Mouse (Mus musculus) retina, postnatal 1 day (tissue): ENCODE results near the gene Esam.

Source experiments
- DNase-seq: peaks from one replicate; pipeline ENCODE4 v3.0.0-alpha.2; 2012

Esam gene

DNA sequence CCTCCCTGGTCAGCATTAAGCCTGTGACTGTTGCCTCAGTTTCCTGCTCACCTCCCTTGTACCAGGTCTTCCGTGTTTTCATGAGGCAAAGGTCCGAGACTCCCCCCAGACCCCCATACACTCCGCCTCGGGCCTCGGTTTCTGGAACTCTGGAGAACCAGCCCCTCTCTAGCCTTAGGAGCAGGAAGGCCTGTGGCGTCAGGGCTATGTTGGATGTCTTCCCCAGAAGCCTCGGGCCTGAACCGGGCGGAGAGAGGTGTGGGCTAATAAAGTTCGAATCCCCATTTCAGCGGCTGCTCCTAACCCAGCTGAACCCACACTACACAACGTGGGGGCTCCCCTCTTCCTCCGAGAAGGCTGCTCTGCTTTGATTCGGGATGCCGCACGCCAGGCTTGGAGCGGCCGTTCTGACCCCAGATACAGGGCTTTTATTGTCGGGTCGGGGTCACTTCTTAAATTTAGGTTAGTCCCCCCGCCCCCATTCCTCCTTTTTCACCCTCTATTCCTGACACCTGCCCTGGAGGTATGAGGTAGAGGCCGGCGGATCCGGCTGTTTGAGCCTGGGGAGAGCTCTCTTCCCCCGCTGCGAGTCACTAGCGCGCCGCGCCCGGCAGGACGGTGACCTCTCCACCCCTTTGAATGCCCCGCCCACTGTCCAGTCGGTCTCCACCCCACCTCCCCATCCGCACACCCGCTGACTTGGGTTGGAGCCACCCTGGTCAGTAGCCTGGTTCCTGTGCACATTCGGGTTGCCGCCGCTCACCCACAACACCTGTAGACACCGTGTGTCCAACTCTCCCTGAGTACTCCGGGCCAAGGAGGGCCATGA, at the start of gene Esam:
Esam (plus strand) TSS at position 683 of the 829 bp plus-strand sequence.
- DNase-seq, result peak; percentile 24

DNA sequence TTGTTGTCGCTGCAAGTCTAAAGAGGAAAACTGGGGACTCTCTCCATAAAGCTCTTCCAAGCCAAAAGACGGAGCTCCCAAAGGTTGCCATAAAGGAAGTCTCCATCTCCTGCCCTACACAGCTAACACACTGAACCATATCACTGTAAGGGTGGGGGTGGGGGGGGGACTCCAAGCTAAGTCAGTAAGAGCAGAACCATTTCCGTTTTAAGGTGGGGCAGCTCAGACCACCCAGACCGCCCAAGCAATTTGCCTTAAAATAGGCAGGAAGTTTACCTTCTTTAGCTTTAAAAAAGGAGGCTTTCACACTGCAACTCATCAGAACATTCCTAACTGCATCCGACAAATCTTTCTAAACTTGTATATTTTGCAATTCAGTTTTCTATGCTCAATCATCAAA, 42.7 kb upstream of the Esam start:
- DNase-seq, result no peak

DNA sequence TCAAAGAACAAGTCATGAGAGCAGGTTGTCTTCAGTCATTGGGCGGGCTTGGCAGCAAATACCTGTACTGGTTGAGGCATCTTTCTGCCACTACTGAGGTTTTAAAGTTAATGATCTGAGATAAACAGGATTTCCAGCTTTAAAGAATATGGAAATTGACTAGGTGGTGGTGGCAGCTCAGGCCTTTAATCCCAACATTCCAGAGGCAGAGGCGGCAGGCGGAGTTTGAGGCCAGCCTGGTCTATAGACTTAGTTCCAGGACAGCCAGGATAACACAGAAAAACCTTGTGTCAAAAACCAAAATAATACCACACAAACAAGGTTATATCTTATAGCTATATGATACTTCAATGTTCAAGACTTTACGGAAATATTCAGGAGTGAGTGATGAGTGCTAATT, 39.8 kb upstream of the Esam start:
- DNase-seq, result no peak

DNA sequence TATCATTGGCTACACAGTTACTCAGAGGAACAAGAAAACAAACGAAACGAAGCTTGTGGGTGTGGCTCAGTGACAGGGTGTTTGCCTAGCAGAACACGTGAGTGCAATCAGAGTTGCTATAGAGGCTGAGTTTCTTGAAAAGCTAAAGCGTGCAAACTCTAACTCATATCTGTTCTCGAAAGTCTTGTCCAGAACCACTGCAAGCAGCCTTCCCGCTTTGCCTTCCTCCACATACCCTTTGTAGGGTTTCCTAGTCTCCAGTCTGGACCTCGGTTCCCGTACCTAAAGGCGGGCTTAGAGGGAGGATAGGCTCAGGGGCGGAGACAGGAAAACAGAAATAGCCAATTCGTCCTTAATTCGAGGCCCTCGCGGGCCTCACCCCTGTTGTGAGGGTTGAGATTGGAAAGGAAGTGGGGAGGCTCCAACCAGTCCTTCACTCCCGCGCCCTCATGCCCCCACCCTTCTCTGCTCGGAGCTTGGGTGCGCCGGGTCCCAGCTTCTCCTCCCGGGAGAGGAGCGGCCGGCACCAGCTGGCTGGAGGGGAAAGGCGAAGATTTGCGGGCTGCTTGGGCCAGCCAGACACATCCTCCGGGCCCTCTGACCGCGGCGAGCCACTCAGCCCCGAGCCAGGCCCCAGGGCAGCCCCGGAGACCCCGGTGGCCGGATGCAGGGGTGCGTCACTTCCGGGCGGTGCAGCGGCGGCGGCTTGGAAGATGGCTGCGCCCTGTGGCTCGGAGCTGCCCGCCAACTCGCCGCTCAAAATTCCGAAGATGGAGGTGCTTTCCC, 39.1 kb upstream of the Esam start, which contains the start of gene Msantd2:
Msantd2 (plus strand) TSS at position 709 of the 786 bp plus-strand sequence.
- DNase-seq, result peak; percentile 92

DNA sequence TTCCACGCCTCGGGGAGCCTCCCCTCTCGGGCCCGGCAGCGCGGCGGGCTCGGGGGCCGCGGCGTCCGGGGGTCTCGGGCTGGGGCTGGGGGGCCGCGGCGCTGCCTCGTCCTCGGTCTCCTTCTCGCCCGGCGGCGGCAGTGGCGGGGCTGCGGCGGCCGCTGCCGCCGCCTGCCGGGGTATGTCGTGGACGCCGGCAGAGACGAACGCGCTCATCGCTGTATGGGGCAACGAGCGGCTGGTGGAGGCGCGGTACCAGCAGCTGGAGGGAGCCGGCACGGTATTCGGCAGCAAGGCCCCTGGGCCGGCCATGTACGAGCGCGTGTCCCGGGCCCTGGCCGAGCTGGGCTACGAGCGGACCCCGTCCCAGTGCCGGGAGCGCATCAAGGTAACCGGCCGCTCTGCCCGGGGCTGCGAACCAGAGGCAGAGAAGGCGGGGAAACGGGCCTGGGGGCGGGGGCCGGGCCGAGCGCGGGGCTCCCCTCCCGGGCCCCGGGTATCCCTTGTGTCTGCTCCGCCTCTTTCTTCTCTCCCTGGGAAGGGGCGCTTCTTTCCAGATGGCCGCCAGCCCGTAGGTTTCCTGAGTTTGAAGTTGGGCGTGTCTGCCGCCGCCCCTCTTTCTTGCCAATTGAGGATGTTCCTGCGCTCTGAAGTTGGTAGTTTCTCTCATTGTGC, 38.3 kb upstream of the Esam start:
- peak; percentile 67 for DNase-seq

DNA sequence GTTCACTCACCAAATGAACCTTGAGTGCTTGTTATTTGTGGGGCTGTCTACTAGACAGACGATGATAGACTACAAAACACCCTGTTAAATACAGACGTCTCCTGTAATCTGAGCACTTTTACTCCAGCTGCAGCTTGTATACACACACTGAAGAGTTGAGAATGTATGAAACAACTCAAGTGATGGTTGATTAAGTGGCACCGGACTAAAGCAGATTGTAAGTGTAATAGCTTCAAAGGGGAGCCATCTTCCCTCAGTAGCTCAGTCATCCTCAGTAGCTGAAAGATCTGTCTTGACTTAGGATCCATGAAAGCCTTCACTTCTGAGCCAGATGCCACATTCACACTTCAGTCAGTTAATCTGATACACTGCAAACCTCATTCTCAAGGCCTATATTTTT, 32.1 kb upstream of the Esam start:
- DNase-seq, result no peak

DNA sequence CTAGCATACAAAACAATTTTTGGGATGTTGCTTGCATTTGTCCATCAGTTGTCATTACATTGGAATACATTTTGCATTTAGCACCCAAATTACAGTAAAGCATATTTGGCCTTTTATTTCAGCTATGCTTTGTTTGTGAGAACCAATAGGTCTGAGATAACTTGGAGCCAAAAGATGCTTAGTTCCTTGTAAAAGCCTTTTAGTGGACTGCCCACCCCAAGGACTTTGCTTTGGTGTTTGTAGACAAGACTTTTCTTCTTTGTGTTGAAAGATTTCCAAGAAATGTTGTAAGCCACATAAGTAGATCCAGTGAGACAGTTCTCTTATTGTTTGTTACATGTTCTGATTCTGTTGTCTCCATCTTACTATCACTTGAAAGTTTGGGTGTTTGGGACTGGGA, 31.6 kb upstream of the Esam start:
- DNase-seq, result no peak

DNA sequence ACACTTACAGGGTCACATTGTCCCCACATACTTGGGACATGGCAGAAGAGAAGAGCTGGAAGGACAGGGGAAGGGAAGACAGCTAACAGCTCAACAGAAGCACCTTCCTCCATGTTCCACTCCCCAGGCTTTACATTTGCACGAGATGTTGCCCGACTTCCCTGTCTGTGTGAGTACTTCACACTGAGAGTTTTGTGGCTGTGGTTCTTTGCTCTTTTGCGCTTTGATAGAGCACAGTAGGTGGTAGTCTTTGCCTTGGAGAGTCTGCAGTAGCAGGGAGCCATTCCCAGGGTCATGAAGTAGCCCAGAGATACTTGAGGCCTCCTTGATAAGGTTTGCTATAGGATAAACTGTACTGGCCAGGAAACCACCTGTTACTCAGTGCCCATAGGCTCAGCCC, 27.7 kb upstream of the Esam start:
- no peak for DNase-seq

DNA sequence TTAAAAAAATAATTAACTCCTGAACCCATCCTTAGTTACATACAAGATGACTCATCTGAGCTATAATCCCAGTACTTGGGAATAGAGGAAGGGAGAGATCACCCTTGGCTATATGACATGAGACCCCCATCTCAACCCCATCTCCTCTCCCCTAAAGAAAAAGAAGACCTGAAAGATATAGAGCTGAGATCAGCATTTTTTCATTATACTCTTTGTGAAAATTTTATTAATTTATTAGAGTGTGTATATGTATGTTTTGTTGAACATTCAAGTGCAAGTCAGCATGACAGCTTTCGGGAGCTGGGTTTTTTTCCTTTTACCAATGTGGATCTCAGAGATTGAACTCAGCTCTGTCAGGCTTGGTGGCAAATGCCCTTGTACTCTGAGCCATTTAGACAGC, 26.7 kb upstream of the Esam start:
- no peak for DNase-seq

DNA sequence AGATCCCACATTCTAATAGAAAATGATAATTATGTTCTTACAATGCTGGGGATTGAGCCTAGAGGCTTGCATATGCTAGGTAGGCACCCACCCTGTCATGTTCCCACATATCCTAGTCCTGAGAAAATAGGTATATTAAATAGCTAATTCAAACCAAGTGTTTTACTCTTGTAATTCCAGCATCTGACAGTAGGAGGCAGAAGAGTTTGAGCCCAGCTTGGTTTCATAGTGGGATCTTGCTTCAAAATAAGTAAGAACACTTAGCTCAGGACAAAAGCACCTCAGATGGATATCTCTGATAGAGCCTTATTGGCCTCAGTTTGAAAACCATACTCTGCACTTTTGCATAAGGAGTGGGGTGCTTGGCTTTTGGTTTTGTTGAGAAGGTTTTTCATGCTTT, 23.5 kb upstream of the Esam start:
- no peak for DNase-seq

DNA sequence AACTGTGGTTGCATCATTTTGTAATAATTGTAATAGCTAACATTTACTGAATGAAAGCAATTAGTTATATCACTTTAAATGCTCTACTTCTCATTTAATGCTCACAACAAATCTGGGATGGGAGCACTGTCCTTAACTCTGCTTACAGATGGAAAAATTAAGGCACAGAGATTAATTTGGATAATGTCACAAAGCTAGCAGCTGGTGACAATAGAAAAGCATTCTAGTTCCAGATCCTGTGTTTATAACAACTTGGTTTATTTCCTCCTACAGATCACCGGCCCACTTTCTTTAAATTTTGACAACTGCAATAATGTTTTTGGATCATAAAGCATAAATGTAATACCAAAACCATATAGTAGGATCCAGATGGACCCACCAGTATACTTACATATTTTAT, 21.9 kb upstream of the Esam start:
- DNase-seq, result no peak

DNA sequence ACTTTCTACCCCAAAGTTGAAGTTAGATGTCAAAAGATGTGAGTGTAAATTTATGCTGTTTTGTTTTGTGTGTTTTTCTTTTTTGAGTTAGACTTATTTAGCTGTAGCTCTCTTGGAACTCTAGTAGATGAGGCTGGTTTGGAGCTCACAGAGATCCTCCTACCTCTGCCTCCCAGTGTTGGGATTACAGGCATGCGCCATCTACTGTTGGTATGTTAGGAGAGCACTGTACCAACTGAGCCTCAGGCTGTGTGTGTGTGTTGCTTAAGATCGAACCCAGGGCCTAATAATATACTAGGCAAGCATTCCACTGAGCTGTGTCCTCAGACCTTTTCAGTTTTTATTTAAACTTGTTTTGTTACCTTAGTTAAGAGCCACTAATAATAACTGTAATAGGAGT, 15.8 kb upstream of the Esam start:
- DNase-seq, result no peak

DNA sequence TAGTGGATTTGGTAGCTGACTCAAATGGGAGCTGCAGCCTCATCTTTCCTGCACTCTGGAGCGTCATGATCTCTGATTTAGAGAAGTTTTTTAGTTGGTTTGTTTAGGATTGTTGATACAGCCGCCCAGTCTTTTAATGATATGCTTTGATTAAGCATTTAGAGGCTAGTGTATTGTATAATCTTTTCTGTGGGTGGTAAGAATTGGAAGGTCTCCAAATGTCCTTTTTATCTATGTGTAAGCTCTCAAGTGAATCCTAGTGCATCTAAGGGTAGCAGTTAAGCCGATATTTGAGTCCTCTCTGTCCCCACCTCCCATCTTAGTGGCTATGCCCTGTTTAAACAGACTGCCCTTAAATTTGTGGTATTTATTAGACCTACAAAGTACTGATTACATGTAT, 13.4 kb upstream of the Esam start:
- no peak for DNase-seq

DNA sequence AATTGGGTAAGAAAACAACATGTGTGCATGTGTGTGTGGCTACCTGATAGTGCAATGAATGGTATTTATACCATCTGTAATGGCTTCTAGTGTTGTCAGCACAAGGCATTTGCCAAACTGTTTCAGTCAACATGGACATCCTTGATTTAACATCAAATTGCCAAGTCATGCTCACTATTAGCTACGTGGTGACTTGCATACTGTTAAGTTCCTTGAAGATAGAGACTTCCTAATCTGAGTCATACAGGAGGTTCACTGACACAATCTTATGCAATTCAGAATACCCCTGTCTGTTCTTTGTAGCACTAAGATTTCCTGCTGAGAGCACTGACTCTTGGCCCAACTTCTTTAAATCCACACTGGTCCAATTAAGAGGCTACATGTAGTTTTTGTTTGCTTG, 10.4 kb upstream of the Esam start:
- no peak for DNase-seq

DNA sequence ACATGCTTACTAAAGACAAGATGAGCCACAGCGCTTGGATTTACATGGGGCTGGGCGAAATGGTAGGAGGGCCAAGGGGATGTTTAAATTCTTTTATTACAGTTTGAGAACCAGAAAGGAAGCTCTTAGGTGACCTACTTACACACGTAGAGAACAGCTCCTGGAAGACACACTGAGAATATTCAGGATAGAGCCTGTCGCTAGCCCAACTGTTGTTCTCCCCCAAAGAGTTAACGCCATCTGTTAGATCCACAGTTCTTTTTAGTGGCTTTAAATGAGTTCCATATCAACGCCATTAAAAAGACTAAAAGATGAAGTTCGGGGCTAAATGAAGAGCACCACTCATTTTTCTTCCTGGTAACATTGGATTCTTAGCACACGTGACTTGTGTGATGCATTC, 8.9 kb upstream of the Esam start:
- no peak for DNase-seq

DNA sequence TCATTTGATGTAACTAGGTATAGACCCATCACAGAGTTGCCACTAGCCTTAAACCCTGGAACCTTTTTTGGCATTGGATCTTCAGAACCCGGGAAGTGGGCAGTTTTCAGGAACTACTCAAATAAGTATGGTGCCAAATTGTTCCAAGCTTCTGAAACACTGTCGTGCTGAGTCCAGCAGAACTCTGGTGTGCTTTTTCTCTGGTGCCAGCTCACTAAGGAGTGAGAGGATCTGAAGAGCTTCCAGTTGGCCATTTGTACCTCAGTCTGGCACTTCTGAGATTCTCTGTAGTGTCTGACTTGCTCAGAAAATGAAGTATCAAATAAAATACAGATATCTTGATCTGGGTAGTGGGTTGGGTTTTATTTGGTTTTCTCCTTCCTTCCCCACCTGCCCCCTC, 7.9 kb upstream of the Esam start:
- no peak for DNase-seq

DNA sequence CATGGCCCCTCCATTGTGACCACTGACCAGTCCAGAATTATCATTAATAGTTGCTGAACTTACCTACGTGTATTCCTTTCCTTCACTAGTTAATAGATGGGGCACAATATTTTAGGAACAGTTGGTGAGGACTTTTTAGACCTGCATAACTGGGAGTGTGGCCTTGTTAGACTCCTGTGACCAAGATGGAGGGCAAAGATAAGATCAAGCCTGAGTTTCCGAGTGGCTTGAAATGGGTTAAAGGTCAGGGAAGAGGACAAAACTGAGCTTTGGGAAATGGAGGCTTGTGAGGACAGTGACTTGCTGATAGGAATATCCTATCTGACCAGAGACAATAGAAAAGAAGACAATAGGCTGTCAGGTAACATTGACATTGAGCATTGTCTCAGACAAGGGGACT, 2.4 kb upstream of the Esam start:
- DNase-seq, result no peak

DNA sequence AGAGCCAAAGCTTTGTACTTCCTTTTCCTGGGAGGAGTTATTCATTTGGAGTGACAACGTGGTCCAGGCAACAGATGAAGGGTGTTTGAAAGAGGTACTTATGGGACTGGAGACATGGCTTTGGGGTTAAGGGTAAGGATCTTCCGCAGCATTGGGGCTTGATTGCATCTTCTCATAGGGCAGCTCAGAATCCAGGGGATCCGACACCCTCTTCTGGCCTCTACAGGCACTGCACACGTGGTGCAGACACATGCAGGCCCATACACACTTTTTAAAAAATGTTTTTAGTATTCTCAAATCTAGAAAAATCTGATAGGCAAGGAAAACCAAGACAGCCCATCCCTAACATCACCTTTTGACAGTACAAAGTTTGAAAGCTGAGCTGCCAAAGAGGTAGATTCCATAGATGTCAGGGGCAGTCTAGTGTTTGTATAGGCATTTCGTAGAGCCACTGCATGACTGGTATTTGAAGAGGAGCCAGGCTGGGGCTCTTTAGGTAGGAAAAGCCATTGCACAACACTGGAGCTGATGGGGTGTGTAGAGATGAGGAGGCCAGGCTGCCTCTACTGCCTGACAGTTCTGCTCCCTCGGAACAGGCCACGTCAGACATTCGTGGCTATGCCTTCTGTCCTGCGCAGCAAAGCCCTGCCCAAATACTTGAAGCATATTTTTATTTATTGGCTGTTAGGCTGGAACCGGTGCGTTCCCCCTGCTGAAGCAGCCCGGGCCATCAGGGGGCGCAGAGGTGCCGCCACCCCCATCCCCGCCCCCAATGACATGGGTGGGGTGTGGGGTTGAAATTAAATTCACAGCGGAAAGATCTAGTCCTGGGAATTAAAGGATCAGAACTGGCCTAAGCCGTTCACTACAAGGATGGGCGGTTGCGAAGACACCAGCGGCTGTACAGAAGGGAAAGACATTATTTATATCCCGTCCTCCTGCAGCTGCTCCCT, 1.2 kb upstream of the Esam start:
- DNase-seq, result peak; percentile 55

DNA sequence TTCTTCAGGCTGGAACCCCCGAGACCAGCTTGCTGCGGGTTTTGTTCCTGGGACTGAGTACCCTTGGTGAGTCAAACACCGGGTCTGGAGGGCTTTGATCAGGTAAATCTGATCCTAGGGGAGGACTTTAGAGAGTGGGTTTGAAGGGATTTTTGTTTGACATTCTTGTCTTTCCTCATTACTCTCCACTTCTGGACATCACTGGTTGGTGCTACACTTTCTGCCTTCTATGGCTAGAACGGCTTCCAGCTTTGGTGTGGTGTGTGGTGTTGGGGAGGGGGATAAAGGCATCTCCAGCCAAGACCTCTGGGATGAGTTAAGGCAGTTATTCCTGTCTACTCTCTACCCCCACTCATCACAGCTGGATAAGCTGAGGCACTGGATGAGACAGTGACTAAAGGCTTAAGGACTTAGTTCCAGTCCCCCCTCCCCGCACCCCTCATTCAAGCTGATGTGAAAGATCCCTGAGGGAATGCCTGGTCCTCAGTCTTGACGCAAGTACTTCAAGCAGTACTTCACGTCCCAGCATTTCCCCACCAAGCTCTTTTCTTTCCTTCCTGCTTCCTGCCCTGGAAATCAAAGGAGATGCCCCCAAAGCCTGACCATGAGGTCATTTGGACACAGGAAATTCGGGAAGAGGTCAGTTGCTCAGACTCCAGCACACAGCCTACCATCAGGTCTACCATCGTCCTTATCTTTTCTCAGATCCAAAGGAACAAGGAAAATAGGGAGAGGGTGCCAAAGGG, 520 bp downstream of the Esam start:
- no peak for DNase-seq

DNA sequence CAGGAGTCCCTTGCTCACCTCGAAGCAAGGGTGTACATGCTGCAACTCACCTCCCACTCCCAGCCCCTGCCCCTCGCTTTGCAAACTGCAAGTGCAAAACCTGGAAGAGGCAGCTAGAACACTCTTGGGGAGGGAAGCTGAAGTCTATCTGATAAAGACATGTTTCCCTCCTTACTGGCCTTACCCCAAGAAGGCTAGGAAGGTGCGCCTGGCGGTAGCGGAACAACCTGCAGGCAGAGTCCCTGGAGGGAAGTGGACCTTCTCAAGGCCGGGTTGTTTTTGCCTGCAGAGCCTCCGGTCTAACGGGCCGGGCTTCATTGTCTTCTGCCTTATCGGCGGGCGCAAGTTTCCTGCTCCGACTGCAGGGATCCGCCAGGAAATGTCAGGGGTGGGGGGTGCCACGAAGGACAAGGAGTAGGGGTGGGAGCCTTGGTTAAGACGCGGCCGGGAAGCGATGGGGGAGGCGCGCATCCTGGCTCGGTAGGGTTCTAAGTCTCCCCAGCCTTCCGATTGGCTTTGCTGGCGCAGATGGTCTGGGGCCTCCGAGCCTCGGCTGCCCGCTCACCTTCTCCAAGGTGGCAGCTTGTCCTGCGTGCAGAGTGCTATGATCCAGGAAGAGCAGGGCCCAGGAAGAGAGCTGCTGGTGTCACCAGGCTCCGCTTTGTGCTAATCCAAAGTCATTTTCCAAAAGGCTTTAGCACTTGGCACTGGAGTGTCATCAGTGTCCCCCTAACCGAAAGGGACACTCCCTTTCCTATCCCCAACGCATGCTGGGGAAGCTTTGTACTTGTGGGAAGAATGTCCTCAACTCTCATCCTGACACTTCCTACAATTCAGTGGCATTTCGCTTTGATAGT, 2.4 kb downstream of the Esam start:
- peak; percentile 44 for DNase-seq
